Mouse (Mus musculus) spleen, postnatal 10 days (tissue): ENCODE results near the gene Ahcy.
"Not testable (repeated sequence)": the region's sequence is repeated elsewhere in the genome, so short reads cannot be mapped to it uniquely, and the experiment has no call there.

Source experiments
- DNase-seq, 2 experiments: peaks; one replicate each; pipeline ENCODE4 v3.0.0; 2021 to 2022; ENCODE audit warnings: low spot score in 2 of 2

Ahcy gene

GRCm38 (mm10) chr2:155074766-155075330, 551 bp upstream of the Ahcy start:
- DNase-seq: peak; percentile 17 to 31

- DNase-seq: no peak
These were observed 950 bp downstream of the Ahcy start for GRCm38 (mm10) chr2:155073347-155073746.

- DNase-seq: no peak
These were observed 1.7 kb downstream of the Ahcy start for GRCm38 (mm10) chr2:155072353-155073145.

GRCm38 (mm10) chr2:155071027-155071426, 3.3 kb downstream of the Ahcy start:
- DNase-seq: no peak

- DNase-seq: no peak
These were observed 16.9 kb downstream of the Ahcy start for GRCm38 (mm10) chr2:155057361-155057760.

GRCm38 (mm10) chr2:155056076-155056578, 18.2 kb downstream of the Ahcy start:
- no peak for DNase-seq

GRCm38 (mm10) chr2:155054672-155055071, 19.6 kb downstream of the Ahcy start:
- DNase-seq: no peak

- not testable (repeated sequence) for DNase-seq
These were observed 20.8 kb downstream of the Ahcy start for GRCm38 (mm10) chr2:155053512-155053911.

GRCm38 (mm10) chr2:155052681-155053080, 21.6 kb downstream of the Ahcy start:
- DNase-seq: no peak

GRCm38 (mm10) chr2:155051622-155052351, 22.5 kb downstream of the Ahcy start:
- DNase-seq: no peak

GRCm38 (mm10) chr2:155050504-155051236, 23.6 kb downstream of the Ahcy start:
- DNase-seq: peak; percentile 97 to 99

GRCm38 (mm10) chr2:155050108-155050503, 24.2 kb downstream of the Ahcy start:
- DNase-seq: no peak

- no peak for DNase-seq
These were observed 26.7 kb downstream of the Ahcy start for GRCm38 (mm10) chr2:155047452-155048178.

- DNase-seq: no peak
These were observed 27.5 kb downstream of the Ahcy start for GRCm38 (mm10) chr2:155046803-155047202.

GRCm38 (mm10) chr2:155045075-155045474, 29.2 kb downstream of the Ahcy start:
- DNase-seq: no peak

- no peak for DNase-seq
These were observed 29.8 kb downstream of the Ahcy start for GRCm38 (mm10) chr2:155044542-155044941.

GRCm38 (mm10) chr2:155039956-155040355, 34.3 kb downstream of the Ahcy start:
- DNase-seq: no peak

- DNase-seq: no peak
These were observed 41.2 kb downstream of the Ahcy start for GRCm38 (mm10) chr2:155032938-155033710.

- DNase-seq: no peak
These were observed 43.5 kb downstream of the Ahcy start for GRCm38 (mm10) chr2:155030831-155031230.

- not testable (repeated sequence) for DNase-seq
These were observed 54.0 kb downstream of the Ahcy start for GRCm38 (mm10) chr2:155020247-155020826.
